Mouse (Mus musculus) G1E (cell line): Measurements from ENCODE around the gene Pccb. TPM values are rescaled to one million over a fixed set of nuclear protein-coding genes. Genes with fewer than 3 reads are reported as not detected.

Experiments
- ATAC-seq: 2 replicates; pipeline ENCODE4 v1.8.0; 2016; ENCODE audit warnings: mild to moderate bottlenecking; ENCODE audit not compliant: insufficient number of reproducible peaks, poor library complexity, low FRiP score, severe bottlenecking; ENCODE audit errors: extremely low read depth
- DNase-seq: peaks from one replicate; pipeline ENCODE4 v3.0.0; 2012; ENCODE audit warnings: low spot score
- H3K27me3 ChIP-seq: 2 replicates; pipeline ENCODE4 v1.6.1; 2012; ENCODE audit warnings: mild to moderate bottlenecking, low read length, inconsistent platforms; ENCODE audit not compliant: insufficient read depth
- H3K36me3 ChIP-seq: replicated peaks from 2 replicates; pipeline ENCODE3; 2012; ENCODE audit warnings: mild to moderate bottlenecking, inconsistent platforms
- H3K4me1 ChIP-seq: 2 replicates; pipeline ENCODE4 v1.6.1; 2012; ENCODE audit warnings: low read depth, low read length, inconsistent platforms, mixed read lengths; ENCODE audit not compliant: insufficient read depth
- H3K4me3 ChIP-seq: 2 replicates; pipeline ENCODE4 v1.5.1; 2012; ENCODE audit warnings: low read depth, mild to moderate bottlenecking, inconsistent platforms, low read length, moderate library complexity, mixed read lengths
- H3K9me3 ChIP-seq: replicated peaks from 2 replicates; pipeline ENCODE4 v1.6.1; 2012; ENCODE audit warnings: inconsistent platforms
- CTCF ChIP-seq: IDR thresholded peaks from 2 replicates; pipeline ENCODE4 v1.5.1; 2012; ENCODE audit warnings: low read depth, low read length, inconsistent platforms, mixed read lengths
- GATA1 ChIP-seq: IDR thresholded peaks from 2 replicates; pipeline ENCODE4 v1.6.1; 2012; ENCODE audit warnings: borderline replicate concordance, low read length, inconsistent platforms, mixed read lengths
- GATA2 ChIP-seq: IDR thresholded peaks from 2 replicates; pipeline ENCODE4 v1.6.1; 2012; ENCODE audit warnings: low read depth, low read length, inconsistent platforms, borderline replicate concordance
- POLR2AphosphoS5 ChIP-seq: IDR thresholded peaks from 2 replicates; pipeline ENCODE4 v1.6.1; 2012; ENCODE audit warnings: low read depth, low read length, inconsistent platforms; ENCODE audit not compliant: insufficient replicate concordance
- TAL1 ChIP-seq: conservative IDR thresholded peaks from 2 replicates; pipeline ENCODE4 v1.6.1; 2012; ENCODE audit warnings: low read depth, low read length, inconsistent platforms, mixed read lengths
- polyA plus RNA-seq: library from polyadenylated mRNA; stranded (reverse); fragments of >175 nt; gene quantifications from 2 replicates; pipeline ENCODE4 v1.2.3, GENCODE M21; 2012
- total RNA-seq, 2 experiments: library from RNA; stranded (forward) in 1 of 2; stranded (reverse) in 1 of 2; fragments of 200-1000 nt in 1 of 2; fragments of >200 nt in 1 of 2; fragmentation: Nextera tagmentation in 1 of 2; gene quantifications; 2 replicates each; pipeline ENCODE4 v1.2.3; 2014 to 2017

The Pccb gene
- total and polyA plus RNA-seq, 3 experiments, result 11.2 to 51.1 (median 14.0) TPM

DNA sequence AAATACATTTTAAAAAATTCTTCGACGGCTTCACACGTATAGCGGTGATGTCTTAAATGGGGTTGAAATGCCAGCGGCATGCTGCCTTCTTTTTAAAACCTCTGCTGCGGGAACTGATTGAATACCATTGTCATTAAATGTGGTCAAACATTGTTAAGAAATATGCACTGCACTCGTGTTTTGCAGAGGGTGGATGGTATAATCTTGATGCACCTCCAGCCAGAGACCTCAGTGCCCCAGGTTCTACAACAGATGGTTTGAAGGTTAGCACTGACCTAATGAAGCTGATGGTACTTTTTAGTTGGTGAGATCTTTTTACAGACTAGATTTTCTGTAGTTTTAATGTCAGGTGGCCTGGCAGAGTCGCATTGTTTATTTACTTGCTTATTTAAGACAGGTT is 41.0 kb upstream of the Pccb start:
- H3K4me3 ChIP-seq, result peak overlapping the region; percentile 95
- DNase-seq (no peak), ATAC-seq (no peak)
- no peaks in the 10 kb centered on the region for H3K27me3 ChIP-seq
- H3K4me1 ChIP-seq, result peaks cover 29% of the 10 kb centered on the region
- no peak for TF ChIP-seq CTCF
- TF ChIP-seq TAL1, result no peak
- no peak for TF ChIP-seq POLR2AphosphoS5
- no peak for TF ChIP-seq GATA2
- TF ChIP-seq GATA1, result no peak
- no peaks in the 10 kb centered on the region for H3K9me3 ChIP-seq
- peaks cover 41% of the 10 kb centered on the region for H3K36me3 ChIP-seq

DNA sequence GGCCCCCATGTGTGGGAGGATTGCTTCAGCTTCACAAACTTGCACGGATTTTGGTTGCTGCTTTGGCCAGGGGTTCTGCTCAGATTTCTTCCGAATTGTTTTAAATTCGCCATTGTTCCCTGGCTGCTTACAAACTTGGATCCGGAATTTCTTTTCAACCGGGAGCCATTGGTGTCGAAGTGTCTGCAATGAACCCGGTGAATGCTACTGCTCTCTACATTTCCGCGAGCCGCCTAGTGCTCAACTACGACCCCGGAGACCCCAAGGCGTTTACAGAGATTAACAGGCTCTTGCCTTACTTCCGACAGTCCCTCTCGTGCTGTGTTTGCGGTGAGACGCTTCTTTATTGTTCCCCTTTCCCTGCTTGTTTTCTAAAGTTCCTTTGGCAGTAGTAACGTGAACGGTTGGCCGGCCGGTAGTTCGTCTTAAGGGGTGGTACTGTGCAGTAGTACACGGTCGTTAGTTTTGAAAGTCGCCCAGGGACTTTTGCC is 40.4 kb upstream of the Pccb start:
- peaks cover 28% of the 10 kb centered on the region for H3K4me1 ChIP-seq
- ATAC-seq, result no peak
- H3K27me3 ChIP-seq, result no peaks in the 10 kb centered on the region
- TF ChIP-seq GATA2 (no peak), POLR2AphosphoS5 (no peak), TAL1 (no peak), CTCF (no peak), GATA1 (no peak)
- peaks cover 38% of the 10 kb centered on the region for H3K36me3 ChIP-seq
- peak overlapping the region; percentile 95 for H3K4me3 ChIP-seq
- DNase-seq, result no peak
- 0 out of 2 replicates have a peak, but pooled peaks cover under 1% of the 10 kb centered on the region for H3K9me3 ChIP-seq

DNA sequence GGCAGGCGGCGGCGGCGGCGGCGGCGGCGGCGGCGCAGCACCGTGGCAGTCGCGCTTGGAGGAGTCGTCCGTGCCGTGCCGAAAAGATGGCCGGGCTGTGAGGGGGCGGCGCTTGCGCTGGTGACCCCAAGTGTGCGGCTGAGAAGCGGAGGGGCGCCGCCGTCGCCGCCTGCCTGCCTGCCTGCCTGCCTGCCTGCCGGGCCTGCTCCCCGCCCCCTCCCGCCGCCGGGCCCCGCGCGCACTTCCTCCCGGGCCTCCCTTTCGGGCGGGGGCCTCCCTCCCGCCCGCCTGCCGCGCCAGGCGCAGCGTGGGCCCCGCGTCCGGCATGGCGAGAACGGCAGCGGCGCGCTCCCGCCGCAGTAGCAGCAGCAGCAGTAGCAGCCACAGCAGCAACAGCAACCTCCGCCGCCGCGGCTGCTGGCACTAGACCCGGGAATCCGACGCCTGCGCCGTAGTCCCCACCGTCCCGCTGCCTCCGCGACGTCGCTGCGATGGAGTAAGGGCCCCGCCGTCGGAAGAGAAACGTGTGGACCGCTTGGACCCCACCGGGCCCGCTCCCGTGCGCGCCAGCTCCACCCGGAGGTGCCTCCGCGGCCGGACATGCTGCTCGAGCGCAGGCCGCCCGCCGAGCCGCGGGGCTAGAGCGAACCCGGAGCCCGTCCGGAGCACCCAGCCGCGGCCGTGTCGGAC is 39.8 kb upstream of the Pccb start:
- Histone ChIP-seq H3K4me3 (peak overlapping the region; percentile 95), H3K27me3 (no peaks in the 10 kb centered on the region)
- no peak for ATAC-seq

DNA sequence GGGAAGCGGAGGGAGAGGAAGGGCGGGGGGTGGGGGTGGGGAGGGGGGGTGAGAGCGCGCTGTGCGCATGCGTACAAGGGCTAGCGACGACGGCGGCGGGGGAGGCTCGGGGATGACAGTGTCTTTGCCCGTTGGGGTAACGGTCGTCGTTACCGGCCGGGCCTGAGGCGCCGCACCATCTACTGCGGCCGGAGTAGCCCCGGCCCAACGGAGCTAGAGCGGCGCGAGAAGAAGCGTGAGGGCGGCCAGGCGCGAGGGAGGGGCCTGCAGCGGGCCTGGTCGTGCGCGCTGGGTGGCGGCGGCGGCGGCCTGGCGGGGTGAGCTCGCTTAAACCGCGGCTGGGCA is 39.3 kb upstream of the Pccb start, which contains the start of gene Msl2:
Msl2 (plus strand) TSS at position 115 of the 345 bp plus-strand sequence.
- DNase-seq, result no peak
- Histone ChIP-seq H3K4me1 (peaks cover 21% of the 10 kb centered on the region), H3K4me3 (peak within 1 kb of the TSS; percentile 95), H3K27me3 (no peaks in the 10 kb centered on the region), H3K36me3 (peaks cover 28% of the 10 kb centered on the region), H3K9me3 (0 out of 2 replicates have a peak, but pooled peaks cover 5% of the 10 kb centered on the region)
- no peak for ATAC-seq
- TF ChIP-seq TAL1 (no peak), CTCF (no peak), GATA2 (no peak), GATA1 (no peak), POLR2AphosphoS5 (no peak)

More for the DNA sequence above, 39.8 kb upstream of the Pccb start:
- peak; percentile 74 for DNase-seq
- Histone ChIP-seq H3K36me3 (peaks cover 32% of the 10 kb centered on the region), H3K4me1 (peaks cover 25% of the 10 kb centered on the region), H3K9me3 (0 out of 2 replicates have a peak, but pooled peaks cover 5% of the 10 kb centered on the region)
- TF ChIP-seq GATA2 (no peak), CTCF (no peak), TAL1 (no peak), POLR2AphosphoS5 (no peak), GATA1 (no peak)

DNA sequence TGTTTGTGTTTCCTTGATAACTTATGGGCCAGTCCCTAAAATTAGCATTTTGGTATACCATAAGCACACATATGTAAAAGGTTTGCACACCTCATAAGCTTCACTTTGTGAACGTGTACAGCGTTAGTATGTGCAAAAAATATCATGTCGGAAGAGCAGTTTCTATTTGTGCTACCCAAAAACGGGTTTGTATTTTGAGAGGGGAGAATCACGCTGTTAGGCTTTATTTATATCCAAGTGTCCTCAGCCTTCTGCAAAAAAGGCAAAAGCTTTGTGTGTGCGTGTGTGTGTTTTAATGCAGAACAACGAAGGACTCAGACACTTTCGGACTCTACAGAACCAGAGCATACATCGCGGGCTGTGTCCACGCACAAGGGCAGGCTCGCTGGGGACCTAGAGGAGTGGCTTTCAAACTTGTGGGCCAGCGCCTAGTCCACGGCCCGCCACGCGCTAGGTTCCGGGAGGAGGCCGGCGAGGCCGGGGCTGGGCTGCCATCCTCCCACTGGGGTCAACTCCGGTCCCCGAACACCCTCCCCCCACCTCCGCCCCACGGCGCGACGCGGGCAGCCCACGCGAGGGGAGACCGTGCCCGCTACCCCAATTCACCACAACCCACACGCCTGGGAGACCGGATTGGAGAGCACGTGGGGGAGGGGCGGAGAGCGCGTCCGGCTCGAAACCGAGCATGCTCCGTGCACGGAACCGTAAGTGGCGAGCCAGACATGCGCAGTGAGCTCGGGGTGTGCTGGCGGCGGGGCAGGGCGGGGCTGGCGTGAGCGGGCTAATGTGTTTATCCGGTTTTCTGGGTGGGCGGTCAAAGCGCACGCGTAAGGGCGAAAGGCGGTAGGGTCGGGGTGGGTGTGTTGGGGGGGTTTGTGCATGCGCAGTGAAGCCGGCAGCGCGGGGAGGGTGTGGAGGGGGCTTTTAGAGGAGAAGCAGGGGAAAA is 38.6 kb upstream of the Pccb start:
- Histone ChIP-seq H3K36me3 (peaks cover 22% of the 10 kb centered on the region), H3K4me3 (peak overlapping the region; percentile 95), H3K27me3 (no peaks in the 10 kb centered on the region), H3K9me3 (0 out of 2 replicates have a peak, but pooled peaks cover 5% of the 10 kb centered on the region), H3K4me1 (peaks cover 14% of the 10 kb centered on the region)
- no peak for TF ChIP-seq GATA2
- DNase-seq (peak; percentile 97), ATAC-seq (peak; percentile 76)

DNA sequence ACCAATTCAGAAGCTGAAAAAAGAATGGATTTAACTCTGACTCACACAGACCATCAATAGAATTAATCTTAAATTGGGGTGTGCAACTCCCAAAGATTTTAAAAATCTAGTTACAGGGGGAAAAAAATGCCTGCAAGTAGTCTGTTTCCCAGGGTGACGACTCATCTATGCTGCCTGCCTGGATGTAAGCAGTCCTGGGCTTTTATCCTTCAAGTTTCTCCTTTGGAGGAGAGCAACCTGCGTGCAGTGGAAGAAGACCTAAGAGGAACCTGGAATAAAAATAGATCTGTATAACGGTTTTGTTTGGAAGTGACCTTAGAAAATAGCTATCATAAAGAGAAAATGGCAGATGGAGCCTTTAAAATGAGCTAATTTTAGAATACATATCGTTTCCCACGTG is 37.8 kb upstream of the Pccb start:
- TF ChIP-seq TAL1 (no peak), CTCF (no peak), GATA2 (no peak), GATA1 (no peak), POLR2AphosphoS5 (no peak)
- DNase-seq (no peak), ATAC-seq (no peak)
- Histone ChIP-seq H3K4me1 (peaks cover 11% of the 10 kb centered on the region), H3K36me3 (peaks cover 20% of the 10 kb centered on the region), H3K4me3 (no peak overlapping the region; the same call in 1 of the 2 replicates), H3K9me3 (0 out of 2 replicates have a peak, but pooled peaks cover 5% of the 10 kb centered on the region), H3K27me3 (no peaks in the 10 kb centered on the region)
